Mouse (Mus musculus) retina, adult 2 months (tissue): Measurements from ENCODE around the gene Igsf11.

ENCODE experiments used
- DNase-seq: peaks from one replicate; pipeline ENCODE4 v3.0.0-alpha.2; 2012; ENCODE audit warnings: low read depth, low spot score

Gene Igsf11

GRCm38 (mm10) chr16:38931519-38931918 lies 39.0 kb downstream of the Igsf11 start:
- DNase-seq, result no peak

GRCm38 (mm10) chr16:38940805-38941204 lies 48.3 kb downstream of the Igsf11 start:
- no peak for DNase-seq

GRCm38 (mm10) chr16:38941275-38941674 lies 48.8 kb downstream of the Igsf11 start:
- no peak for DNase-seq

- no peak for DNase-seq
Observed at GRCm38 (mm10) chr16:38943706-38944550, 51.5 kb downstream of the Igsf11 start.

GRCm38 (mm10) chr16:38945111-38945510 lies 52.6 kb downstream of the Igsf11 start:
- no peak for DNase-seq

GRCm38 (mm10) chr16:38945581-38945981 lies 53.1 kb downstream of the Igsf11 start:
- DNase-seq, result no peak

GRCm38 (mm10) chr16:38946453-38946852 lies 54.0 kb downstream of the Igsf11 start:
- no peak for DNase-seq

GRCm38 (mm10) chr16:38947141-38947879 lies 54.8 kb downstream of the Igsf11 start:
- no peak for DNase-seq

- no peak for DNase-seq
Observed at GRCm38 (mm10) chr16:38948441-38948840, 56.0 kb downstream of the Igsf11 start.

GRCm38 (mm10) chr16:38952881-38953280 lies 60.4 kb downstream of the Igsf11 start:
- DNase-seq, result no peak

- DNase-seq, result peak; percentile 61
Observed at GRCm38 (mm10) chr16:38953821-38954220, 61.4 kb downstream of the Igsf11 start.

GRCm38 (mm10) chr16:38954501-38955288 lies 62.2 kb downstream of the Igsf11 start:
- no peak for DNase-seq

GRCm38 (mm10) chr16:38955296-38955695 lies 62.8 kb downstream of the Igsf11 start:
- DNase-seq, result no peak

- DNase-seq, result no peak
Observed at GRCm38 (mm10) chr16:38958801-38959200, 66.3 kb downstream of the Igsf11 start.

- no peak for DNase-seq
Observed at GRCm38 (mm10) chr16:38960550-38960949, 68.1 kb downstream of the Igsf11 start.

GRCm38 (mm10) chr16:38961865-38962264 lies 69.4 kb downstream of the Igsf11 start:
- no peak for DNase-seq

- no peak for DNase-seq
Observed at GRCm38 (mm10) chr16:38962695-38963094, 70.2 kb downstream of the Igsf11 start.

GRCm38 (mm10) chr16:38967026-38967425 lies 74.6 kb downstream of the Igsf11 start:
- no peak for DNase-seq

- DNase-seq, result no peak
Observed at GRCm38 (mm10) chr16:38976151-38976550, 83.7 kb downstream of the Igsf11 start.

- DNase-seq, result no peak
Observed at GRCm38 (mm10) chr16:38978546-38978945, 86.1 kb downstream of the Igsf11 start.

GRCm38 (mm10) chr16:38980546-38980945 lies 88.1 kb downstream of the Igsf11 start:
- DNase-seq, result no peak

GRCm38 (mm10) chr16:38982051-38982450 lies 89.6 kb downstream of the Igsf11 start:
- no peak for DNase-seq
